Mouse (Mus musculus) heart, postnatal 36 days (tissue): Measurements from ENCODE around the gene Sox1. TPM values are rescaled to one million over a fixed set of nuclear protein-coding genes. Genes with fewer than 3 reads are reported as not detected.
A peak's percentile ranks its signal among the peaks of the same experiment; 100 is the strongest.

Experiments
- DNase-seq, 2 experiments: peaks; one replicate each; pipeline ENCODE4 v3.0.0; 2021 to 2022
- intact Hi-C: fragments of 180-260 bp; cut with DNase I; formaldehyde crosslinking; loops from one replicate; pipeline ENCODE4 v1.15.1; 2025
- total RNA-seq, 2 experiments: library from RNA; stranded (reverse); gene quantifications; 2 replicates each; pipeline ENCODE4 v1.2.3; 2021

The Sox1 gene
- total RNA-seq, result not detected

DNA sequence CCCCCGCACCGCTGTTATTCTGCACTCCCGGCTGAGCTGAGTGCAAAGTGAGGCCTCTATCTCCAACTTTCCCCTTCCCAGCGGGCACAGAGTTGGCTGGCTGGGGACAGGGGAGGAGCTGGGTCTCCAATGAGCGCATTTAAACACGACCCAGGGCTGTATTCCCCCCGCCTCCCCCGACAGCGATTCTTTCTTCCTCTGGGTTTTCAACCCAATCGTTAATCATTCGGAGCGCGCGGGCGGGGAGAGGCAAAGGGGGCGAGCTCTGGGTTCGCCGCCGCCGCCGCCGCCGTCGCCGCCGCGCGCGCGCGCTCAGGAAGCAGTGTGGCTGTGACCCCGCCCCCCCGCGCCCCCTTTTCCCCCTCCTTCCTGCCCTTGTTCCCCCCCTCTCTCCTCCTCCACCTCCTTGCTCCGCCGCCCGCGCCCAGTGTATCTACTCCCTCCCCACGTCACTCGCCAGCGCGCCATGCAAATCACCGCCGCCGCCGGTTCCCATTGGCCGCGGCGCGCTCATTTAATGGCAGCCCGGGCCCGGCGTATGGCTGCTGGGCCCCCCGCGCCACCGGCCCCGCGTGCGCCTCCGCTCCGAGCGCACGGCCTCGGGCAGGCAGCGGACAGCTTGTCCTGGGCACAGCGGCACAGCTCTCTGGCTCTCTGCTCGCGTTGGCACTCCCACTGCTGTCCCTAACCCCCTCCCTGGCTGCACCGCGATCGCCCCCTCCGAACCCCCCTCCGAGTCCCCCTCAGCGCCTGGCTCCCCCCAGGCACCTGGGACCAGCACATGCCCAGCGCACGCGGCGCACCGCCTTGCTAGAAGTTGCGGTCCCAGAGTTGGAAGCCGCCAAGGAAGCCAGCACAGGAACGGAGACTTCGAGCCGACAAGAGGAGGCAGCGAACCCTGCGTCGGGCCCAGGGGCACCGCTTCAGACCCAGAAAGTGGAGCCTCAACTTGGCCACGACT is at the start of gene Sox1:
Gene Sox1 (plus strand): TSS at position 225 of the 961 bp plus-strand sequence.
- DNase-seq, result no peak
- intact Hi-C loops, result loop anchor here (5.0 kb wide), 1 partner anchor 167 kb away; no protein-coding TSS in a partner anchor

DNA sequence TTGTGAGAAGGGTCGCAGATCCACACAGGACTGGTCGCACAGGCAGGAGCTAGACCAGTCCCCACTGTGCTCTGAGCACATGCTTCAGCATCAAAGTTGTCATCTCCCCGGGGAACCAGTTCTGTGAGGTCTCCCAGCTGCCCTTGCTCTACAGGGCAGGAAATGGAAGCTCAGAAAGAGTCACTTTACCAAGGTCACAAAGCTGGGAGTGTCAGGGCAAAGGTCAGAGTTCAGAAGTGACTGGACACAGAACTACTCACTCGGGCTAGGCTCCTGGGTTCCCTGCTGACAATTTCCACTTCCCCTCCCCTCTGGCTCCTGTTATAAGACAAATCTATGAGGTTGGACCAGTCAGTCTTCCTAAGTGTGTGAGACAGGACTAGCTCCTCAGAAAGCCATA is 49.2 kb upstream of the Sox1 start:
- no peak for DNase-seq
- intact Hi-C loops, result no loop called here

DNA sequence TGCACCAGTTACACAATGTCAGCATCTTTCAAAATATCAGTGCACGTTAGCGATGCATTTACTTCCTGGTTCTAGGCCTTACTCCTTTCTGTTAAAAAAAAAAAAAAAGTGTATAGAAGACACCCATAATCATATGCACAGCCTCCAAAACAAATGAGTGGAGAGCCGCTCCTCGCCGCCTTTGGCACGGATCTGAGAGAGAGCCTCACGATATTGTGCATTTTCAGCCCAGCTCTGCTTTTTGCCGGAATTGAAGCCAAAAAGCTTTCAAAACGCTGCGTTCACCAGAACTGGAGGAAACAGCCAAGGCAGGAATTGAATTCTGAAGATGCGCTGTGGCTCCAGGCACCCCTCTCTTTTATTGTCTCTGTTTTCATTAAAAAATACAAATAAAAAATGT is 48.2 kb upstream of the Sox1 start:
- intact Hi-C loops, result no loop called here
- no peak for DNase-seq

DNA sequence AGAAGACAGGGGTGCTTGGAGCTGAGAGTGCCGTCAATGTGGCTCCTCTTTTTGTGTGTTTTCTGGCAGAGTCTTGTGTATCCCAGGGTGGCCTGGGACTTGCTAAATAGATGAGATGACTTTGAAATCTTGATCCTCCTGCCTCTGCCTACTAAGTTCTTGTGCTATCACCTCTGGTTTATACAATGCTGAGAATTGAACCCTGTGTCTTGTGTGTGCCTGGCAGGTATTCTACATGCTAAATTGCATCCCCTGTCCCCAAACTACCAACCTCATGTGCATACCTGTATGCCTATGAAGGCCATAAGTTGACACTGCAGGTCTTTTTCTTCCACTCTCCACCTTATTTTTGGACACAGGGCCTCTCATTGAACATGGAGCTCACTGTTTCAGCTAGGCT is 46.8 kb upstream of the Sox1 start:
- intact Hi-C loops, result no loop called here

DNA sequence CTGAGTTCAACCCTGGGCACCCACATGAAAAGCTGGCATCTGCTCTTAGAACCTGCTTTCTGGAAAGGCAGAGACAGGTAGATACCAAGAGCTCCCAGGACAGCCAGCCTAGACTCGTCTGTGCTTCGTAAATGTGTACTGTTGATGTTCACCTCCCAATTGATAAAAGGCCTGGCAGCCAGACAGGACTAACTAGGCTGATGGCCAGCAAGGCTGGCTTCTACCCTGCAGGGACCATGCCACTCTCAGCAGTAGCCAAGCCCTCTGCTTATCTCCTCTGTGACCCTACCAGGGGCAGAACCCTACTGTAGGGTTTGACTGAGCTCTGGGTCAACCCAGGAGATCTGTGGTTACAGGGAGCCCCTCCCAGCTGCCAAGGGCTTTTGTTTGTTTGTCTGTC is 45.5 kb upstream of the Sox1 start:
- DNase-seq, result peak; percentile 37 to 44
- intact Hi-C loops, result no loop called here

More for the DNA sequence above, 46.8 kb upstream of the Sox1 start:
- no peak for DNase-seq

DNA sequence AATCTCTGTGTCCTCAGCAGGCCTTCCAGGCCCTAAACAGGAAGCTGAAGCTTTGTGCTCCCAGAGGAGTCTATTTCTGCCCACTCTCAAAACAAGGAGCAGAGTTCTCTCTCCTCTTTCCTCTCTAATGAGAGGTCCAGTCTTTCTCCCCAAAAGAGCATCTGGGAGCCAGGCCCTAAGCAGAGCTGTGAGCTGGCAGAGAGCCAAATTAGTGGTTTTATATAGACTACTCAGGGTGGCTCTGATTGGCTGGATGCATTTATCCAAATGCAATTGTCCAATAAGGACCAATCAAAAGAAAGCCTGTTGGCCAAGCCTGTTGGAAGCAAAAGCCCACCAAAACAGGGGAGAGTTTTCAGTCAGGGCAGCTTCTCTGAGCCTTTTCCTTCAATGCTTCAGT is 44.0 kb upstream of the Sox1 start:
- no peak for DNase-seq

DNA sequence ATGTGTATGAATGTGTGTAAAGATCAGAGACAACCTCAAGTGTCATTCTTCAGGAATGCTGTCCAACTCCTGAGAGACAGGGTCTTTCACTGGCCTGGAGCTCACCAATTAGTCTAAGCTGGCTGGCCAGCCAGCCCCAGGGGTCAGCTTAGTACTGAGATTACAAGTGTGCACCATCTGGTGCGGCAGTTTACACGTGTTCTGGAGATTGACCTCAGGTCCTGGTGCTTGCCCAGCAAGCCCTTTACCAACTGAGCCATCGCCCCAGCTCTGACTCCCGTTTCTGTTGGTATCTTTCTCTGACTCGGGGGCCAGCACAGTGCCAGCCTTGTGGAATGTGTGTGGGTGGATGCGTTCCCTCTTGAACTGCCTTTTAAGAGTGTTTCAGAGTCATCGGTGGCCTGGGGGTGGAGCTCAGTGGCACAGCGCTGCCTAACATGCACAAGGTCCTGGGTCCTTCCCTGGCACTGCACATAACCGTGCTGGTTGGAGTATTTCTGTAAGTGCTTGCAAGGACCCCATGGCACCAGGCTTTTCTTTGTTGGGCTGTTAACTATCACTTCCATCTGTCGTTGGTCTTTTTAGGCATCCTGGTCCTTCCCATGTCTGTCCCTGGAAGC is 40.6 kb upstream of the Sox1 start:
- intact Hi-C loops, result no loop called here
- no peak for DNase-seq

More for the DNA sequence above, 44.0 kb upstream of the Sox1 start:
- intact Hi-C loops, result no loop called here

DNA sequence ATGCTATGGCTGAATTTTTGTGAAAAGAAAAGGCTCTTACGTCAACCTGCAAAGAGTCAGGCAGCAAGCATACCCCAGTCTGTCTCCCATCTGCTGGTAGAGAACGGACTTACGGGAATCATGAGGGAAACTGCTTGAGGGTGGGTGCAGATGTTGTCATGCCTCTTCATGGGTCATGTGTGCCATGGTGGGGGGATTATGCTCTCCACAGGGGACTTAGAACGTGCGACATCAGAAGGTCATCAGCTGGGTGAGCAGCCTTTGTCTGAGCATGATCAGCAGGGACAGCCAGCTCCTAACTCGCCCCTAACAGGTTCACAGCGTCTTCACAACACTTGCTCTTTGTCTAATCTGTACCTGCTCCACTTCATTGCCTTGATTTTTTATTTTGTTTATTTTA is 26.9 kb upstream of the Sox1 start:
- DNase-seq, result no peak
- intact Hi-C loops, result no loop called here

DNA sequence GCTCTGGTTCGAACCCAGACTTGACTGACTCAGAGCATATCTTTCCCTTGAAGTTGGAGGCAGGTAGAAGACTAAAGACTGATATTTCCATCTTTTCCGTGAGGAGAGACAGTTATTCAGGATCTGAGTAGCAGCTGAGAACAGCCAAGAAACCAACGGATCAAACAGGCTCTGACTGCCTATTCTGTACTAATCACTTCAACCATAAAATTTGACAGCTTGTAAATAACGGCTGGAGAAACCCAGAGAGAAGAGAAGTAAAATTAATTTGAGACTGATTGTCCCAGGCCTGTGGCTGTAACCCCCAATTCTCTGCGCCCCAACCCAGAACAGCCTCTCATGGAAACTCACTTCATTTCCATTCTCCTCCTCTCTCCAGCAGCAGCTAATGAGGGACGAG is 26.2 kb upstream of the Sox1 start:
- intact Hi-C loops, result no loop called here
- no peak for DNase-seq

DNA sequence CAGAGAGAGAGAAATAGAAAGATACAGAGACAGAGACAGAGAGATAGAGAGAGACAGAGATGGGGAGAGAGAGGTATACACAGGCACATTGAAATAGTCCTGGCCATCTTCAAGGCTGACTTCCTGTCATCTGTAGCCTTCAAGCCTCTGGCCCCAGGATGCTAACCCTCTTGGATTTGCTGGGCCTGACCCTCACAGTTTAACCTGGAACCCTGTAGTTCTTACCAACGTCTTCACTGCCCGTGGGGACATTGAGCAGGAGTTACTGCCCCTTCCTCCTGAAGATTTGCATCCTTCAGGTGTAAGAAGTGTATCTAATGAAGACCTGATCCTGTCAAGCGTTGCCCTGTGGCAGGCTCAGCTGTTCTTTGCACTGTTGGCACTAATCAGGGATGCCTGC is 14.0 kb upstream of the Sox1 start:
- DNase-seq, result no peak
- intact Hi-C loops, result no loop called here

DNA sequence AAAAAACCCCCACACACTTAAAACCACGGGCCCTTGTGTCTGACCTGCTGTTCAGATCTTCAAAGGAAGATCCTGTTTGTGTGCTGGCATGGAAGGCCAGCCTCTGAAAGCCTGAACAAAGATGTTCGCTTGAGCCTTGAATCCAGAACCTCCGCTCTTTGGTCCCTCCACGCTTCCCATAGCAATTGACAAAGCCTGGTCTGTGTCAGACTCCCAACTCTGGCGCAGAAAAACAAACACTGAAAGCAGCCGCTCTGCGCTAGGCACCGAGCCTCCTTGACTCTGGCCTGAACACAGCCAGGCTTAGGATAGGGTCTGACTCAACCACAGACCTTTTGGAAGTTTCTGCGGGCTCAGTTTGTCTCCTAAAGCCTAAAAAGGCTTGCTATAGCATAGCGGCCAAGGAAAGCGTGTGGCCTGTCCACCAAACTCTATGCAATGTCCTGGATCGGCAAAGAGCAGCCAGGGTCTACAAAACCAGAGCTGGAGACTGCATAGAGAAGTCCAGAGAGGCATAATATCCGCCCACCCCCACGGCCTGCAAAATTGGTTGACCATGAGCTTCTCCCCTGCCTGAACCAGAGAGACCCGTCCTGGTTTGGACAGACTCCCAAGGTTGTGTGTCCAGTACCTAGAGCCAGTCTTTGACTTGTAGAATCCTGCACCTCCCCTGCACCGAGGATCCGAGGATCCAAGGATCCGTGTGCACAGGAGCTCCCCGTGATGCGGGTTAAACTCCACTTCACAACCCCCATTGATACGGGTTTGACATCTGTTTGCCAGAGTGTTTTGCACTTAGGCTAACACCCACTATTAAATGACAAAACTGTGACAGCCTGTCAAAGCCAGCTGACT is 12.2 kb upstream of the Sox1 start:
- intact Hi-C loops, result no loop called here
- DNase-seq, result no peak

DNA sequence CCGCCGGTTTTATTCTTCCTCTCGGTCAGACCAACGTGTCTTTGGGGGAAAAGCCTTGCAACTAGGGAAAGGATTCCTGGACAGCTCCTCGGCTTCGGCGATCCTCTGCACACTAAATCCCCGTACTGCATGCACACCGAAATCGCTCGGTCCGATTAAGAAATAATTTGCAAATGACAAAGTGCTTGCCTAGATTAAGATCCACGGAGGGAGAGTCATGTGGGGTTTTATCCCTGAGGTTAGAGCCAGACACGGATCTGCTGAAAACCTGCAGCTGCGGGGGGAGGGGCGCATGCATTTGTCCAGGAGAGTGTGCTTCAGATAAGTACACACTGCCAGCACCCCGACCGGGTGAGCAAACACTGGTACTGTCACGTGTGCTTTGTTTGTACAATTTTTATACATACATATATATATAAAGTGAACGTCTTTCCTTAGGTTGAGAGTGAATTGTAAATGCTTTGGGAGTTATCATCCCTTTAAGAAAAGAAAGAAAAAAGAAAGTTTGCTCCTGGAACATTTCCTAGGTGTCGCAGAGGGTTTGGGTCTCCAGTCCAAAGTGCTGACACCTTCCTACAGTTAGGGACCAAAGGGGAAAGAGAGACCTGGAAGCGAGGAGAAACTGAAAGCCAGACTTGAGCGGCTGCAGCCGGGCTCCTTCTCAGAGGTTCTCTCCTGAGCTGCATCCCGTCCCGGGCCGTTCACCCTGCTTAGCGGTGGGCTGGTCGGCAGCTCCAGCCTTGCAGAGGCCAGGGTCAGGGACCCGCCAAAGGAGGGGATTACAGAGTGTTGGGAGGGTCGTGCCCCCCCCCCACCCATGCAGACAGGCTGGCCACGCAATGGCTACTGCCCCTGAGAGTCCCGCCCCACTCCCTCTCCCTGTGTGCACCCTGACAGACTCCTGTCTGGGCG is 10.9 kb upstream of the Sox1 start:
- intact Hi-C loops, result no loop called here

DNA sequence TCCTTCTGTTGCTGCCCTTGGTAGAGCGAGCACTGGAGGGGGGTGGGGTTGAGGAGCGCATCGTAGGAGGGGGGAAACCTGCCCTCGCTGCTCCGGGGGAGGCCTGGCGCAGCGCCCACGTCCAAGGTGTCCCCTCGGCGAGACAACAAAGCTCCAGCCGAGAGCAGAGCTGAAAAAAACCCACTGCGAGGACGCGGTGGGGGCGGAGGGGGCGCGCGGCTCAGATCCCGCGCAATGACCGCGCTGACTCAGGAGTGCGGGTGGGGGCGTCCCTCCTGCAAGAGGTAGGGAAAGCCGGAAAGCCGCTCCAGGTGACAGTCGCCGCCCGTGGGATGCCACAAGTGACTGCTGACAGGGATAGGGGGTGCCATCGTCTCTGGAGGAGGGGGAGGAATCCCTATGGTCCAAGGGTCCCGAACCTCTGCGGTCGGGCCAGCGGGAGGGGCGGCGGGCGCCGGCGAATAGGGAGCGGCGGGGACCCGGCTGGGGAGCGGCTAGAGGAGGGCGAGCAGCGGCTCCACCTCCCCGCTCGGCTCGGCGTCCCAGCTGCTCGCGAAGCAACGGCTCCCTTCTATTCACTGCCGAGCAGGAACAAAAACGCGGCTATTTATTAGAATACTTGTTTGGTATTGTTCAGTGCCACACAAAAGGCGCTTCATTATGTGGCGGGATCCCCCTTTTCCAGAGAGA is 10.0 kb upstream of the Sox1 start:
- intact Hi-C loops, result no loop called here
- no peak for DNase-seq

More for the DNA sequence above, 10.9 kb upstream of the Sox1 start:
- no peak for DNase-seq

DNA sequence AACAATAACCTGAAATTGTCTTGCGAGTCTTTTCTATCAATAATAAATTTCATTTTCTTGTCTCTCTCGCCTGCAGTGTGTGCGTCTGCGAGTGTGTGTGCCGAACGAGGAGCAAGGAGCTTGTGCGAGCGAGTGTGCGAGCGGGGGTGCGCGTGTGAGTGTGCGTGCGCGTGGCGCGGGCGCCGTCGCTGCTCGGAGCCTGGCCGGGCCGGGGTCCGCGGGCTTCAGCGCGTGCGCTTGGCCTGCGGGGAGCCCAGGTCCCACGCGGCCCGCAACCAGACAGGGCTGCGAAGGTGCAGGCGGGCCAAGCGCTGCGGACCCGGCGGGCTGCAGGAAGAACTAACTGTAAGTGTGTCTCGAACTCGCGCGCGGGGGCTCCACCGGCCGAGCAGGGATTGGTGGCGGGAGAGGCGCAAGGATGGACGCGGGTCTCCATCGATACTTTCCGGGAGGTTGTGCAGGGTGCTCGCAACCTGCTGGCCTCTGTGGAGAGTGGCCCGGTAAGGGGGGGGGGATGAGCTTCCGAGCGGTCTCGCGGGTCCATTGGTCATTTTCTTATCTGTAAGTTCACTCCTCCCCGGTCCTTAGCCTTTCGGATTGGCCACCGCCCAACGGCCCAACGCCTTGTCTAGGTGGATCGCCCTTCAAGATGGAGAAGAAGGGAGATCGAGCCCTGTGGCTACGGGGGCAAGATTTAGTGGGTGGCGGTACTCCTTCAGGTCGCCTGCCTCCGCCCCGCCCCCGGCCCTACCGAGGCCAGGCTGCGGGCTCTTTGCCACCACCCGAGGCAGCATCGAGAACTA is 9.2 kb upstream of the Sox1 start:
- DNase-seq, result no peak
- intact Hi-C loops, result no loop called here

DNA sequence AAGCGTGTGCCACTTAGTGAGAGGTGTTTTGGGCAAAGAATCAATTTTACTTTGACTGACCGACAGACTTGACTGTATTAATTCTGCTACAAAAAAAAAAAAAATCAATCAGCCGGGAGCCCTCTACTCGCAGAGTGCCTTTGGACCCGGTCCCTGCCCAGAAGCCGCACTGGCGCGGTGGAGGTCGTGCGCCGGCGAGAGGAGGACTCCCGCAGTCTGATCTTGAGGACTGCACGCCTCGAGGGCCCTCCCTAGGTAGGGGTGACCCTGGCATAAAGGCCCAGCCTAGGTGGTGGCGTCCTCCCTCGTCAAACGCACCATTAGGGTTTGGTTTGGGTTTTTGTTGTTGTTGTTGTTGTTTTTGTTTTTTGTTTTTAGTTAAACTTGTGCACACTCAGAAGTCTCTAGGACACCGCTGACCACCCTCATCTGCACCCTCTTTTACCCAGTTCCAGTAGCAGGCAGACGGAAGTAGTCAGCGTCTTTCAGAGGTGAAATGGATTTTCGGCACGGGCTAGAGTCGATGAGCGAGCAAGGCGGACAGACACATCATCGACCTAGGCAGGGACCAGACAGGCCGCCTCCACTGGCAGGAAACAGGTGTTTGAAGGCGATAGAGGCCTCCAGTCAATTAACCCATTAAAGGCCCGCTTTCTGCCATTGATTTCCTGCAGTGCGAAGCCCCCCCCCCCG is 8.4 kb upstream of the Sox1 start:
- intact Hi-C loops, result no loop called here

DNA sequence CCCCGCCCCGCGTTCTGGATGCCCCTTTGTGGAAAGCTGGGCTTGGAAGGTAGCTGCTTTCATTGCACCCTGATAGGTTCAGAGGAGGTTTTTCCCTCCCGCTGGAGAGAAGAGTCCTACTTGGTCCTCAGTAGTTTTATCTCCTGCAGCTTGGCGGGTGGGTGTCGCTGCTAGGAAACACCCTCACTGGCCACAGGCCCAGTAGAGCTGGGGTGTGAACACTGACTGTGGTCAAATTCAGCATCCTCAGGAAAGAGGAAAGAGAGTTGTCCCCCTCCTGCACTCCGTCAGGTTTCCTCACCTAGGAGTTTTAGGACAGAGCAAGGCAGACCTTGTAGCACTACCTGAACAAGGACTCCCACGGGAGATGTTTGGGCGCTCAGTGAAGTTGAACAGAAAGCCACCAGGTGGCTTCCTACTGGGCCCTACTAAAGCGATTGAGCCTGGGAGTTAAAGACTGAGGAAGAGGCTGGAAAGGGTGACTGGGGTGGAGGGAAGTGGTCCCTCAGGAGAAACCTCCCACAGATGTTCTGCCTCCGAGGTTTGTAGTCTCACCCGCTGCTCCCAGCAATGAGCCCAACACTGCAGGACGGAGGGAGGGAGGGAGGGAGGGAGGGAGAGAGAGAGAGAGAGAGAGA is 7.8 kb upstream of the Sox1 start:
- no peak for DNase-seq
- intact Hi-C loops, result no loop called here

More for the DNA sequence above, 8.4 kb upstream of the Sox1 start:
- no peak for DNase-seq

DNA sequence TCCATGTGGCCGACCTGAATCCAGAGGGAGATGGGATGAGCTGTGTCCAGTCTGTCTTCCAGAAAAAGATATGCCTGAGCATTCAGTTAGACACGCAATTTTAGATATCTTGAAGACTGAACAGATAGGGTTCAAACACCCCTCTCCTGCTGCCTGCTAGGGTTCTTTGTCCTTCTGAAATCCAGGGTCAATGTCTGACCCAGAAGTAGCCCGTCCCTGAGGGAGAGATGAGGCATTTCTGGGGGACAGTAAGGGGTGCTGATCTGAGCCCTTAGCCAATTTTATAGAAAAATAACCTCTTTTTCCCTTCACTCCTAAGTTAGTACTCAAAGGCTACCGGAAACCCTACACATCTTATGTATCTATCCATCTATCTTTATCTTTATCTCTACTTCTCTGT is 7.2 kb upstream of the Sox1 start:
- intact Hi-C loops, result no loop called here
- DNase-seq, result no peak
